Mouse (Mus musculus): ENCODE results near the gene Thada.

The Thada gene

GRCm38 (mm10) chr17:84465753-84466608 lies at the start of gene Thada:
Gene Thada (minus strand): TSS chr17:84466205.
- DNase-seq = peak; percentile 98 to 99

- DNase-seq = no peak
Observed at GRCm38 (mm10) chr17:84512516-84513085, 46.6 kb upstream of the Thada start.

DNA sequence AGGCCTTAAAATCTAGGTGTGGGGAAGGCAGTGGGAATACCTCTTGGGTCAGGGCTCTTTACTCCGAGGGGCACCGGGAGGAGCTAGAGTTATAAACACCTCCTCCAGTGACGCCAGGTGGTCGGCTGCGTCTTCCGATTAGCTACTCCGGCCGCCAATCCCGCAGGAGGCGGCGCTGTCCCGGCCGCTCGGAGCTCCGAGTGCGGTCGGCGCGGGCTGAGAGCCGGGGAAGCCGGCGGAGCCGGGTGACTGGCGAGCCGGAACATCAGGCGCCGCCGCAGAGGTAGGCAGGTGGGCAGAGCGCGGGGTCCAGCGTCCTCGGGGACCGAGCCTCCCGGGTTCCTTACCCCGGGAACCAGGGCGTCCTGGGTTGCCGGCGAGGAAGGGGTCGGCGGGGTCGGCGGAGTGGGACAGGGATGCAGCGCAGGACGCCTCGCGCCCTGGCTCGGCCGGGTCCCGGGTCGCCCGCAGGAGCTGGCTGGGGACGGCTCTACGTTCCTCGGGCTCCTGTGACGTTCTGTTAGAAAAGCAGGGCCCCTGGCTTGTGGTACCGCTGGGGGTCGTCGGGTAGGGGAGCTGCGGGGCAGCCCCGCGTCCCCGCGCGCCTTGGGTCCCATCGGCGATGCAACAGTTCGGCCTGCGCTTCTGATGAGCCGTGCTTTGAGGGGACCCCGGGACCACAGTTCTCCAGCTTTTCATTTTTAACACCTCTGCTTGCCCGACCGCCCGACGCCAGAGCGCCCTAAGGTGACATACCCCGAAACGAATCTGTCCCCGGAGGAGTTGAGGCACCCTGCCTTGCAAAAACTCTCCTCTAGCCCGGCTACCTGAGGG lies 45.9 kb upstream of the Thada start, which contains the start of gene Plekhh2:
Plekhh2 (plus strand) TSS at position 214 of the 834 bp plus-strand sequence.
- peak; percentile 90 to 93 for DNase-seq

DNA sequence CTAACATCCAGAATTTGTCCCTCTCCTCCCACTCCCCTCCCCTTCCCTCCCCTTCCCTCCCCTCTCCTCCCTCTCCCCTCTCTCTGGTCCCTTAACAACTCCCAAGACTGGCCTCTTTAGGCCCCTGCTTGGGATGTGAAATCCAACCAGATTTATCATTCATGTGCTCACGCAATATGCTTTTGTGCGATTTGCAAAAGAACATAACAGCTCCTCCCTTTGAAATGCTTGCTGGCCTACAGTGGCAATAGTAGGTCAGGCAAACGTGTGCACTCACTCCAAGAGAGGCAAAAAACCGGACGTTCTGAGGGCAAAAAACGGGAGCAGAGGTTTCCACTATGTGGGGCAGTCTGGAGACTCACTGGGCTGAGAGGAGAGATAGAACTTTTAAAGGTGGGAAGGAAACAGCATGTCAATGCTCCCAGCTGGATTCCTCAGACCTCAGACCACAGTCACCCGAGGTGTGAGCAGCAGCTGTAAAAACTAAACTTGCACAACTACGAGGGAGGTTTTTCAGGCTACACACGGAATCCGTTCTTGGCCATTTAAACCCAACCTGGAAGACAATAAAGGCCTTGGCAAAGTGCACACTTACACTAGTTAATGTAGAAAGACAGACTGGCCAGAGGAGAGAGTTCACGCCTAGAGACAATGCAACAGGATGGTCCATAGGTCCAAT lies 45.1 kb upstream of the Thada start:
- DNase-seq = peak in 1 of 2 experiments; percentile 25

- DNase-seq = peak; percentile 57 to 70
Observed at GRCm38 (mm10) chr17:84510355-84510754, 44.4 kb upstream of the Thada start.

GRCm38 (mm10) chr17:84509176-84509575 lies 43.2 kb upstream of the Thada start:
- peak in 1 of 2 experiments; percentile 26 for DNase-seq

GRCm38 (mm10) chr17:84508736-84509135 lies 42.7 kb upstream of the Thada start:
- DNase-seq = no peak

GRCm38 (mm10) chr17:84505922-84506321 lies 39.9 kb upstream of the Thada start:
- DNase-seq = no peak

DNA sequence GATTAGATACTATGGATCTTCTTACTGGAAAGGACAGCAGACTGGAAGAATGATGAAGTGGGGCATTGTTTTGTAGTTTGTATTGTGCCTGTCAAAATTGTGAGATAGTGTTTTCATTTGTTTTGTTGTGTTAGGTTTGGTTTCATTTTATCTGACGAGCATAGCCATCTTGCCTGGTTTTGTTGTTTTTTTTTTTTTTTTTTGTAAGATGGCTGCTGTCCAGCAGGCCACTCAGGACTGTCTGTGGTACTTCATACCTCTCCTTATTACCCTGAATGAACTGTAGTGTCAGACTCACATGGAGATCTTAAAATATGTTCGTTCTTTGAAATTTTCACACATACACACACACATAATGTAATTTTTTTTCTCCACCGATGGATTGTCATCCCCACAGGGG lies 36.3 kb upstream of the Thada start:
- DNase-seq = no peak

- DNase-seq = peak; percentile 16 to 41
Observed at GRCm38 (mm10) chr17:84498639-84499038, 32.6 kb upstream of the Thada start.

GRCm38 (mm10) chr17:84497972-84498604 lies 32.1 kb upstream of the Thada start:
- DNase-seq = no peak

DNA sequence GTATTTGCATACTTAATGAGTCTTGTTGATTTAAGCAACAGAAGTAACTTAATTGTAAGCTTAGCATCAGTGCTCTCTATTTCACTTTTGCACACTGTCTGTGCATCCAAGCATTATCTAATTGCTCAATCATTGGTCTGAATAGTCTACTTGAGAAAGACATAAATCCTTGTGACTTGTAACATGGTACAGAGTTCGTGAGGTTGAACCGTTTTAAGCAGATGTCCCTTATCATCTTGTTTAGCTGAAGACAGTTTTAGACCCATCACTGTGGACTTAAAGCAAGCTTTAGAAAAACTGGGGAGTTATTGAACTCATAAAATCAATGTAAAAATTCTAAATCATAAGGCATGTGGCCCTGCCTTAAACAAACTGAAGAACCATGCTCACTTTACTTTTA lies 31.6 kb upstream of the Thada start:
- DNase-seq = no peak

DNA sequence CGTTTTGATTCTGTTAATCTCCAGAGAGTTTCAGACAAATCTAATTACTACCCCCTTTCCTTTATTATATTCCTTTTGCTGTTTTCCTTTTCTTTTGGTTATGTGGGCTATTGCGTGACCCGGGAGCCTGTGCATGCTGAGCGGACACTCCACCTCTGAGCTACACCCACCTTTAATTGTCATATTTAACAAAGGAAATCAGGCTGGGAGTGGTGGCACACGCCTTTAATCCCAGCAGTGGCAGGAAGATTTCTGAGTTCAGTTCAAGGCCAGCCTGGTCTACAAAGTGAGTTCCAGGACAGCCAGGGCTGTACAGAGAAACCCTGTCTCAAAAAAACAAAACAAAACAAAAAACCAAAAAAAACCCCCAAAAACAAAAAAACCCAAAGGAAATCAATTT lies 31.0 kb upstream of the Thada start:
- no peak for DNase-seq

DNA sequence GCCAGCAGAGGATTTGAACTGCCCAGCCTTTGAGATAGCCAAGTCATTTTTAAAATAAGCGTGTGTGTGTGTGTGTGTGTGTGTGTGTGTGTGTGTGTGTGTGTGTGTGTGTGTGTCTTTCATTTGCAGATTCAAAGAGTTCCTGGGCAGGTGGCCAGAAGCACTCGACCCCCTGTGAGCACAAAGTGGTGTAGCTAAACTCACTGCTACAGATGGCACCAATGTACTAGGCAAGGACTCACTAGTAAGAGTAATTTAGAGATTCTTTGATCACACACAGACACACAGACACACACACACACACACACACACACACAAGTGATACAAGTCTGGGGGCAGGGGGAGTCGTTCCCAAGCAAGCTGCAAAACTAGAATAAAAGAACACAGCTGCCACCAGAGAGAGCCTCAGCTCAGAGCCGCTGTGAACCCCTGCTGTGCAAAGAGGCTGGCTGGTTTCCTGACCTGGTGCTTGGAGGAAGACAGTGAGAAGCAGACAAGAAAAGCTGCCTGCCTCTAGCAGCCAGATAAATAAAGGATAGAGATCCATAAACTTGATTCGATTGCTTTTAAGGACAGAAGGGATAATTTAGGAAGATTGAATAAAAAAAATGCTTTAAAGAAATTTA lies 26.4 kb upstream of the Thada start:
- DNase-seq = peak in 1 of 2 experiments; percentile 51

GRCm38 (mm10) chr17:84487415-84487814 lies 21.4 kb upstream of the Thada start:
- DNase-seq = no peak

DNA sequence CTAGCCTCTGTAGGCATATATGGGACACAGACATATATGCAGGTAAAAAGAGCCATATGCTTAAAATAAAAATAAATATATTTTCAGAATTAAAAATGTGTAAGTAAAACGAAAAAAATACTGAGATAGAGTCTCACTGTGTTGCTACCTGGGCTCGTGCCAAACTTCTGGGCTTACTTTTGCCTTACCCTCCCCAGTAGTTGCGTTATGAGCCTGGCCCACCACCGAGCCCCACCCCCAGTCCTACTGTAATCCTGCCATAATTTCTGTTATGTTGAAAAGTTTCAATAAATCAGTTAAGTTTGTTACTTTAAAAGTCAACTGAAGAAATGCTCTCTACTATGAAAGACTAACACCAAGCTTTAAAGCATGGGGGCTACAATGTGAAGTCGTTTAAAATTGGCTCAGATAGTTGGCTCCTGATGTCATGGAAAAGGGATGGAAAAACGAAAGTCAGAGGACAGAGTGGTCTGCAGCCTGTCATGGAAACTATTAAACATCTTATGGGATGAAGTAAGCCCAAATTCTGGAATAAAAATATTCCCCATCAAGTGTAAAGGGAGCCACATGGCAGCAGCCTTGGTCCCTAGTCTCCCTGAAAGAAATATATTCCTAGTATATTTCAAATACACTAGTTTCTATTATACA lies 17.8 kb upstream of the Thada start:
- DNase-seq = no peak

DNA sequence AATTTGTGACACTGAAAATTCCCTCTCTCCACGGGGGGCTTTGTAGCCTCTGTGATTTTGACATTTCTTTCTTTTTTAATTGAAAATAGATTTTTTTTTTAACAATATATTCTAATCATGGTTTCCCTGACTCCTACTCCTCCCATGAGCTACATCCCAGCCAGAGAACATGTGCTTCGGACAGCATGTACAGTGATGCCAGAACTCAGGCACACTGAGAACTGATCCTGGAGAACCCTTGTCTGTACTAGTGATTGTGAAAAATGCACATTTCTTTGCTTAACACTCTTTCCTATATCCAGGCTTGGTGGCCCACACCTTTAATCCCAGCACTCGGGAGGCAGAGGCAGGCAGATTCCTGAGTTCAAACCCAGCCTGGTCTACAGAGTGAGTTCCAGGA lies 16.8 kb upstream of the Thada start:
- DNase-seq = no peak

DNA sequence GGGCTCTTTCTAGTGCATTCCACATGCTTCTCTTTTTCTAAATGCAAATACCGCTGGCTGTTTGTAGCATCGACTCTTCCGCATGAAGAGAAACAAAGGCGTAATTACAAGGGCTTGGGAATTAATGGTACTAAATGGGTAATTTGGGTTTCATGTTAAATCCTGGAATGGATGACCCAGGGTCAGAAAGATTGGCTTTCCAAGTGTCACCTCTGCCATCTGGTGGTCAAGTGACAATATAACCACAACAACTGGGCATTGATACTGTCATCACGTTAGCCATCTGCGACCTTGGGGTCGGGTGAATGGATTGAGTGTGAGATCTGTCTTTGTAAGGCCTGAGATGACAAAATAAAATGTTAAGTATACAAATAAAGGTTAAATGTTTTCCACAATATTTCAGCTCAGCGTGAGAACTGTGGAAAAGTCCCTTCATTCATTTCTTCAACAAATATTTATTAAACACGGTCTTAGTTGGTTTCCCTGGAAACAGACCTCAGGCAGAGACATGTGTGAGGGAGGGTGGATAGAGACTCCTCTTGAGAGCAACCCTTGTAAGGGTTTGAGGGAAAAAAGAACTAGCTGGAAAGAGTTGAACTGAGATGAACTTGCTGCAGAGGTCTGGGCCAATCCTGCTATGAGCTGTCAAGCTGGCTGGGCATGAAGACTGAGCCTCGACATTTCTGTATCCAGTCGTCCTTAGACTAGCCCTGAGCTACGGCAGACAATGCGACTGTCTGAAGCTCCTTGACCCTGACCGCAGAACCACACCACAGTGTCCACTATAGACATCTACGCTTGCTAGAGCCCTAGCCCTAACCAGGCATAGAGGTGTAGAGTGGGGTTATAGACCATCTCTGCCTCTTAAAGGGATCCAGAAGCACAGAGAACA lies 14.7 kb upstream of the Thada start:
- peak in 1 of 2 experiments; percentile 59 for DNase-seq

GRCm38 (mm10) chr17:84478276-84478675 lies 12.3 kb upstream of the Thada start:
- no peak for DNase-seq

DNA sequence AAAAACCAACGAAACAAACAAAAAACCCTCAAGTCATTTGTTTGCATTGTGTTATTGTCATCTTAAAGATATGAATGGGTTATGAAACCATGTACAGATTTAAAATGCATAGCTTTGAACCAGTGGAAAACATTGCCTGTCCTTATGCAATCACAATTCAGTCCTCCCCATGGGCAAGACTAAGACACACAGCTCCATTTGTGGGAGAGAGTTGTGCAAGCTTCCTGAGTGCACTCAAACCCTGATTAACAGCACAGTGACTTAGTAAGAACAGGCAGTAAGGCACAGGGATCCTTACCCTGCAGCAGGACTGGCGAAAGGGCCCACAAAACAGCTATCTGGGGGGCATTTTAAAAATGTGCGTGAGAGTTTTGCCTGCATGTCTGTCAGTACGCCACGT lies 11.2 kb upstream of the Thada start:
- no peak for DNase-seq
